Mouse (Mus musculus): ENCODE data around the gene Ss18l1. TPM values are rescaled to one million over a fixed set of nuclear protein-coding genes. Genes with fewer than 3 reads are reported as not detected.

Gene Ss18l1
- polyA plus RNA-seq, 1 experiment from 2014 or later = 5.5 TPM

GRCm38 (mm10) chr2:180115279-180115678 lies 73.0 kb downstream of the Ss18l1 start:
- H3K36me3 ChIP-seq (ENCODE audit: control insufficient read depth, insufficient read depth, low read length) = no peaks in the 10 kb centered on the region
- no peak overlapping the region for H3K27ac ChIP-seq (replicated peaks; ENCODE audit: low read depth, low read length)
- 47% methylated on average over 6 of the region's 6 CpGs for WGBS
- no peak overlapping the region for H3K4me3 ChIP-seq (ENCODE audit: low read depth, low read length)
- no peaks in the 10 kb centered on the region for H3K9me3 ChIP-seq (ENCODE audit: control insufficient read depth, low read length)
- no peak overlapping the region for H3K4me2 ChIP-seq (ENCODE audit: low read depth, severe bottlenecking)
- peaks cover 7% of the 10 kb centered on the region for H3K4me1 ChIP-seq (ENCODE audit: control insufficient read depth, insufficient read depth, low read length)
- no peaks in the 10 kb centered on the region; the same call in 1 of the 2 replicates for H3K27me3 ChIP-seq (ENCODE audit: control insufficient read depth, insufficient read depth, low read length)
- H3K9ac ChIP-seq (ENCODE audit: low read length) = no peak overlapping the region
- ATAC-seq (ENCODE audit: insufficient number of reproducible peaks, low FRiP score, low TSS enrichment, low read depth) (no peak), DNase-seq (ENCODE audit: low spot score) (no peak)

GRCm38 (mm10) chr2:180116081-180116493 lies 73.8 kb downstream of the Ss18l1 start:
- H3K27me3 ChIP-seq (ENCODE audit: control insufficient read depth, insufficient read depth, low read length) = no peaks in the 10 kb centered on the region; the same call in 1 of the 2 replicates
- no peak for DNase-seq (ENCODE audit: low spot score)
- no peaks in the 10 kb centered on the region for H3K36me3 ChIP-seq (ENCODE audit: control insufficient read depth, insufficient read depth, low read length)
- H3K4me3 ChIP-seq (ENCODE audit: low read depth, low read length) = no peak overlapping the region
- H3K4me2 ChIP-seq (ENCODE audit: low read depth, severe bottlenecking) = no peak overlapping the region
- H3K4me1 ChIP-seq (ENCODE audit: control insufficient read depth, insufficient read depth, low read length) = peaks cover 7% of the 10 kb centered on the region
- WGBS = 69% methylated on average over 10 of the region's 10 CpGs
- no peaks in the 10 kb centered on the region for H3K9me3 ChIP-seq (ENCODE audit: control insufficient read depth, low read length)
- no peak for ATAC-seq (ENCODE audit: insufficient number of reproducible peaks, low FRiP score, low TSS enrichment, low read depth)
- no peak overlapping the region for H3K9ac ChIP-seq (ENCODE audit: low read length)
- H3K27ac ChIP-seq (replicated peaks; ENCODE audit: low read depth, low read length) = no peak overlapping the region

- 74% methylated on average over 8 of the region's 8 CpGs for WGBS
- no peak for ATAC-seq (ENCODE audit: insufficient number of reproducible peaks, low FRiP score, low TSS enrichment, low read depth)
- Histone ChIP-seq H3K4me2 (ENCODE audit: low read depth, severe bottlenecking) (no peak overlapping the region), H3K4me3 (ENCODE audit: low read depth, low read length) (no peak overlapping the region), H3K27me3 (ENCODE audit: control insufficient read depth, insufficient read depth, low read length) (no peaks in the 10 kb centered on the region; the same call in 1 of the 2 replicates), H3K36me3 (ENCODE audit: control insufficient read depth, insufficient read depth, low read length) (no peaks in the 10 kb centered on the region), H3K4me1 (ENCODE audit: control insufficient read depth, insufficient read depth, low read length) (peaks cover 7% of the 10 kb centered on the region), H3K9me3 (ENCODE audit: control insufficient read depth, low read length) (no peaks in the 10 kb centered on the region), H3K27ac (replicated peaks; ENCODE audit: low read depth, low read length) (no peak overlapping the region), H3K9ac (ENCODE audit: low read length) (no peak overlapping the region)
- no peak for DNase-seq (ENCODE audit: low spot score)
Observed at GRCm38 (mm10) chr2:180116741-180117484, 74.6 kb downstream of the Ss18l1 start.

GRCm38 (mm10) chr2:180117485-180118194 lies 75.3 kb downstream of the Ss18l1 start:
- ATAC-seq (ENCODE audit: insufficient number of reproducible peaks, low FRiP score, low TSS enrichment, low read depth) = no peak
- Histone ChIP-seq H3K36me3 (ENCODE audit: control insufficient read depth, insufficient read depth, low read length) (no peaks in the 10 kb centered on the region), H3K4me1 (ENCODE audit: control insufficient read depth, insufficient read depth, low read length) (peaks cover 7% of the 10 kb centered on the region), H3K27ac (replicated peaks; ENCODE audit: low read depth, low read length) (no peak overlapping the region), H3K4me2 (ENCODE audit: low read depth, severe bottlenecking) (no peak overlapping the region; the same call in 1 of the 2 replicates), H3K9me3 (ENCODE audit: control insufficient read depth, low read length) (no peaks in the 10 kb centered on the region), H3K9ac (ENCODE audit: low read length) (no peak overlapping the region), H3K27me3 (ENCODE audit: control insufficient read depth, insufficient read depth, low read length) (no peaks in the 10 kb centered on the region; the same call in 1 of the 2 replicates), H3K4me3 (ENCODE audit: low read depth, low read length) (no peak overlapping the region)
- WGBS = 9% methylated on average over 13 of the region's 13 CpGs
- DNase-seq (ENCODE audit: low spot score) = no peak

GRCm38 (mm10) chr2:180118661-180119438 lies 76.5 kb downstream of the Ss18l1 start, which contains the start of gene Osbpl2:
TSS of gene Osbpl2 (plus strand) at chr2:180119306.
- DNase-seq (ENCODE audit: low spot score) = peak; percentile 100
- H3K27ac ChIP-seq (replicated peaks; ENCODE audit: low read depth, low read length) = no peak within 1 kb of the TSS
- H3K4me3 ChIP-seq (ENCODE audit: low read depth, low read length) = peak within 1 kb of the TSS; percentile 78
- peak within 1 kb of the TSS; percentile 69 for H3K4me2 ChIP-seq (ENCODE audit: low read depth, severe bottlenecking)
- H3K36me3 ChIP-seq (ENCODE audit: control insufficient read depth, insufficient read depth, low read length) = no peaks in the 10 kb centered on the region; the same call in 1 of the 2 replicates
- H3K27me3 ChIP-seq (ENCODE audit: control insufficient read depth, insufficient read depth, low read length) = no peaks in the 10 kb centered on the region; the same call in 1 of the 2 replicates
- peak; percentile 99 for ATAC-seq (ENCODE audit: insufficient number of reproducible peaks, low FRiP score, low TSS enrichment, low read depth)
- H3K4me1 ChIP-seq (ENCODE audit: control insufficient read depth, insufficient read depth, low read length) = peaks cover 7% of the 10 kb centered on the region
- no peaks in the 10 kb centered on the region for H3K9me3 ChIP-seq (ENCODE audit: control insufficient read depth, low read length)
- peak within 1 kb of the TSS; percentile 67 for H3K9ac ChIP-seq (ENCODE audit: low read length)
- under 1% methylated on average over 49 of the region's 55 CpGs for WGBS

Other genes starting within 250 kb of the Ss18l1 start
- gene Taf4, start 65.9 kb upstream of the Ss18l1 start, polyA plus RNA-seq (2014; fragmentation: Nextera tagmentation; extraction: Ambion mirVana) = 4.7 and 5.8 TPM in 2 replicates
- gene Lsm14b, start 17.5 kb upstream of the Ss18l1 start, polyA plus RNA-seq (2014; fragmentation: Nextera tagmentation; extraction: Ambion mirVana) = 8.3 and 10.2 TPM in 2 replicates
- gene Psma7, start 76 bp upstream of the Ss18l1 start, polyA plus RNA-seq (2014; fragmentation: Nextera tagmentation; extraction: Ambion mirVana) = 776 and 792 TPM in 2 replicates
- 28.2 and 29.4 TPM in 2 replicates for gene Mtg2, start 28.1 kb downstream of the Ss18l1 start, polyA plus RNA-seq (2014; fragmentation: Nextera tagmentation; extraction: Ambion mirVana)
- gene Hrh3, start 62.0 kb downstream of the Ss18l1 start, polyA plus RNA-seq (2014; fragmentation: Nextera tagmentation; extraction: Ambion mirVana) = 0.12 and 0.21 TPM in 2 replicates
- 29.8 and 30.5 TPM in 2 replicates for gene Osbpl2, start 76.8 kb downstream of the Ss18l1 start, polyA plus RNA-seq (2014; fragmentation: Nextera tagmentation; extraction: Ambion mirVana)
- gene Adrm1, start 129.0 kb downstream of the Ss18l1 start, polyA plus RNA-seq (2014; fragmentation: Nextera tagmentation; extraction: Ambion mirVana) = 187 and 191 TPM in 2 replicates
- 12.5 and 14.1 TPM in 2 replicates for gene Lama5, start 183.3 kb downstream of the Ss18l1 start, polyA plus RNA-seq (2014; fragmentation: Nextera tagmentation; extraction: Ambion mirVana)
- gene Rps21, start 214.9 kb downstream of the Ss18l1 start, polyA plus RNA-seq (2014; fragmentation: Nextera tagmentation; extraction: Ambion mirVana) = 641 and 643 TPM in 2 replicates
- gene Cables2, start 231.0 kb downstream of the Ss18l1 start, polyA plus RNA-seq (2014; fragmentation: Nextera tagmentation; extraction: Ambion mirVana) = 15.8 and 18.0 TPM in 2 replicates
- gene Rbbp8nl, start 247.4 kb downstream of the Ss18l1 start, polyA plus RNA-seq (2014; fragmentation: Nextera tagmentation; extraction: Ambion mirVana) = 0.40 and 0.75 TPM in 2 replicates